Mouse (Mus musculus): Measurements from ENCODE around the gene 1700029I15Rik. TPM values are rescaled to one million over a fixed set of nuclear protein-coding genes. Genes with fewer than 3 reads are reported as not detected.
A peak's percentile ranks its signal among the peaks of the same experiment; 100 is the strongest.
"Not testable (repeated sequence)": the region's sequence is repeated elsewhere in the genome, so short reads cannot be mapped to it uniquely, and the experiment has no call there.

Gene 1700029I15Rik
- polyA plus RNA-seq, 1 experiment = 3.2 TPM

GRCm38 (mm10) chr2:92388891-92389641 lies 6.7 kb downstream of the 1700029I15Rik start:
- peak; percentile 68 for DNase-seq
- H3K4me3 ChIP-seq (replicated peaks; ENCODE audit: extremely low read depth, low read depth, low read length) = peak overlapping the region; percentile 76
- no peak for TF ChIP-seq POLR2A (IDR thresholded peaks at IDR 0.05; ENCODE audit: borderline replicate concordance, extremely low read depth, low read depth, low read length)
- no peak for TF ChIP-seq CTCF (IDR thresholded peaks at IDR 0.05; ENCODE audit: insufficient read depth, low read length)
- H3K4me1 ChIP-seq (ENCODE audit: control insufficient read depth, insufficient read depth, low read length) = peaks cover 4% of the 10 kb centered on the region; the same call in 1 of the 2 replicates
- under 1% methylated on average over 62 of the region's 62 CpGs for WGBS

GRCm38 (mm10) chr2:92389645-92390044 lies 7.3 kb downstream of the 1700029I15Rik start:
- Histone ChIP-seq H3K4me3 (replicated peaks; ENCODE audit: extremely low read depth, low read depth, low read length) (peak overlapping the region; percentile 76), H3K4me1 (ENCODE audit: control insufficient read depth, insufficient read depth, low read length) (peaks cover 4% of the 10 kb centered on the region; the same call in 1 of the 2 replicates)
- TF ChIP-seq CTCF (IDR thresholded peaks at IDR 0.05; ENCODE audit: insufficient read depth, low read length) = no peak
- TF ChIP-seq POLR2A (IDR thresholded peaks at IDR 0.05; ENCODE audit: borderline replicate concordance, extremely low read depth, low read depth, low read length) = no peak
- no peak for DNase-seq
- WGBS = 22% methylated on average over 10 of the region's 10 CpGs

DNA sequence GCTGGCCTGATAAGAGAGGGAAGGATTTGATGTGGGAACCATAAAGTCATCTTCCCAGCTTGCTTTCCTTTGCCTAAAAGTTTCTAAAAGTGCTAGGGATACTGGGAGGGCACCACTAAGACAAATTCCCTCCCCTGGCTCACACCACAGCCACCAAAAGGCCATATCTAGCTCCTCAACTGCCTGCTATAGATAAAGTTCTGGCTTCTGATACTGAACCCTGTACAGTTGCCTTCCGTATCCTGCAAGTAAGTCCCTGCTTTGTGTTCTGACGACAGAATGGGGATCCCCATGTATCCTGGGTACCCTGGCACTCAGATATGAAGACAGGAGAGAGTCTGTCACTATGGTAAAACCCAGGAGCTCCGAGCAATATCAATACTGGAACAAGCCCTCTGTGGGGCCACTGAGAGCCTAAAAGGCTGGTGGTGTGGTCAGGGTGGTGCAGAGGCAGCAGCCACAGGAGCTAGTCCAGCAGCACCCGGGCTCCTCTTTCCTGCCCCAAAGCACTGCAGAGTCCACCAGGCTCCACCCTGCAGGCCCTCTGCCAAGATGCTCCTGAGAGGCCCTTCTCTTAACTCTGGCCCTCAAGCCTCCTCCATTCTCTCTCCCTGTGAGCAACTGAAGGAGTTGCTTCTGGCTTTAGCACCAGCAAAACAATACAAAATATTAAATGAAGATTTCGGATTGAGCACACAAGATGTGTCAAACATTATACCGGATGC lies 8.0 kb downstream of the 1700029I15Rik start:
- TF ChIP-seq POLR2A (IDR thresholded peaks at IDR 0.05; ENCODE audit: borderline replicate concordance, extremely low read depth, low read depth, low read length) (no peak), CTCF (IDR thresholded peaks at IDR 0.05; ENCODE audit: insufficient read depth, low read length) (no peak)
- peak; percentile 58 for DNase-seq
- 49% methylated on average over 6 of the region's 6 CpGs for WGBS

GRCm38 (mm10) chr2:92391116-92391515 lies 8.8 kb downstream of the 1700029I15Rik start:
- no peak for TF ChIP-seq POLR2A (IDR thresholded peaks at IDR 0.05; ENCODE audit: borderline replicate concordance, extremely low read depth, low read depth, low read length)
- TF ChIP-seq CTCF (IDR thresholded peaks at IDR 0.05; ENCODE audit: insufficient read depth, low read length) = no peak
- 85% methylated on average over 8 of the region's 8 CpGs for WGBS
- no peak for DNase-seq
- H3K4me3 ChIP-seq (replicated peaks; ENCODE audit: extremely low read depth, low read depth, low read length) = no peak overlapping the region
- H3K4me1 ChIP-seq (ENCODE audit: control insufficient read depth, insufficient read depth, low read length) = peaks cover 4% of the 10 kb centered on the region; the same call in 1 of the 2 replicates

More for the DNA sequence above, 8.0 kb downstream of the 1700029I15Rik start:
- peaks cover 4% of the 10 kb centered on the region; the same call in 1 of the 2 replicates for H3K4me1 ChIP-seq (ENCODE audit: control insufficient read depth, insufficient read depth, low read length)
- H3K4me3 ChIP-seq (replicated peaks; ENCODE audit: extremely low read depth, low read depth, low read length) = no peak overlapping the region

DNA sequence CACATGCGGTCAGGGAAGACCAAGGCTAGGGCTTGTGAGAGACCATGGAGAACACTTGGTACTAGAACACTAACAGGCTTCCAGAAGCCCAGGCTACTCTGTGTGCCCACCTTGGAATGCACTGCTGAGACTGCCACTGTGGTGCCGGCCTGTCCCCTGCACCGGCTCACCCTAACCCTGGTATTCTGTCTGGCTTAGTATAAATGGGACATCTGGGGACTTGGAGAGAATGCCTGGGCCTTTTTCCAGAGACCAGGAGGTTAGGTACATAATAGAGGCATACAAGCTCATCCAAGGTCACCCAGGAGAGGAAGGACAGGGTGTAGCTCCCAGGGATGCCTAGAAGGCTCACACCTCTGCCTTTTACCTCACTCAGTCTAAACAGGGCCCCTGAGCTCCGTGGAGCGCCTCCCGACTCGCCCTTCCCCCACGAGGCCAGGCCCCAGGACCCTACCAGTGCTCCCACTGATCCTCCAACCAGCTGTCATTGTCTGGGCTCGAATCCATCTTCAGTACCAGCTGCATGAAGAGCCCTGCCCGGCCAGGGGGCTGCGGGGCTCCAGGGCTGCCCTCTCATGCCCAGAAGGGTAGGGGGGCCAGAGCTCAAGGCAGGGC lies 9.5 kb downstream of the 1700029I15Rik start:
- 37% methylated on average over 11 of the region's 11 CpGs for WGBS
- Histone ChIP-seq H3K4me1 (ENCODE audit: control insufficient read depth, insufficient read depth, low read length) (peaks cover 4% of the 10 kb centered on the region; the same call in 1 of the 2 replicates), H3K4me3 (replicated peaks; ENCODE audit: extremely low read depth, low read depth, low read length) (no peak overlapping the region)
- no peak for DNase-seq
- TF ChIP-seq POLR2A (IDR thresholded peaks at IDR 0.05; ENCODE audit: borderline replicate concordance, extremely low read depth, low read depth, low read length) (no peak), CTCF (IDR thresholded peaks at IDR 0.05; ENCODE audit: insufficient read depth, low read length) (no peak)

DNA sequence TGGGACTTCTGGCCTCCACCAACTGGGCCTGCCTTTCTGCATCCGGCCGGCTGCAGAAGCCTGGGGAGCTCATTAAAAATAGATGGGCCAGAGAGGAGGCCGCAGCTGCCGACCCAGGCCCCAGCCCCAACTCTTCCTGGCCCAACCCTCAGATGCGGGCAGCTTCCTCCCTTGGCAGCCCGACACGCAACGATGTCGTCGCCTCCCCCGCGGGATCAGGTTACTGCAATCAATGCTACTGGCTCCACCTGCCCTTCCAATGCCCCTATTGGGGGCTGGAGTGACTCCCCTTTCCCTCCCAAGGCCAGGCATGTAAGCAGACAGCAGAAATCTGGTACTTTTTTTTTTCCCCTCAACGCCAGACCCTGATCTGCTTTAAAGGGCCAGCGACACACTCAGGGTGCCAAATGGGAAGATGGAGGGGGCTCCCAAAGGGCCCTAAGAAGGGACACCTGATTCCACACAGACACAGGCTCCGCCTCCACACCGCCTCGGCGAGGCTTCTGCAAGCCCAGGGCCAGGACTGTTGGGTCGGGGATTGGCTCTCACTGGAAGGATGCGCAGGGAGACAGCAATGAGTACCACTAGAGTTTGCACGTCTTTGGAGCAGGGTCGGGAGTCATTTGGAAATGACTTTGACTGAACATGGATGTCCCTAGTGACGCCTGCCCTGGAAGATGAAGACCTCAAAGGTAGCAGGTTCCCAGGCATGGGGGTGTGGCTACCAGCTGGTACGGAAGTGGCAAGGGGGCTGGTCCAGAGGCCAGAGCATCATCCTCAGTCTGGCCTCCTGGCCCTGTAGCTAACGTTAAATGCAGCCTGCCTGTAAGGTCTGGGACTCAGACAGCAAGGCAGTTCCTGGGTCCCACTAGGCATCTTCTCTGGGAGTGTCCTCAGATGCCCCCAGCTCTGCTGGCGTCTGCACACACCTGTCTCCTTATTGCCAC lies 10.3 kb downstream of the 1700029I15Rik start:
- H3K4me3 ChIP-seq (replicated peaks; ENCODE audit: extremely low read depth, low read depth, low read length) = no peak overlapping the region
- no peak for DNase-seq
- H3K4me1 ChIP-seq (ENCODE audit: control insufficient read depth, insufficient read depth, low read length) = peaks cover 4% of the 10 kb centered on the region; the same call in 1 of the 2 replicates
- TF ChIP-seq CTCF (IDR thresholded peaks at IDR 0.05; ENCODE audit: insufficient read depth, low read length) = no peak
- TF ChIP-seq POLR2A (IDR thresholded peaks at IDR 0.05; ENCODE audit: borderline replicate concordance, extremely low read depth, low read depth, low read length) = no peak
- WGBS = 11% methylated on average over 26 of the region's 26 CpGs

DNA sequence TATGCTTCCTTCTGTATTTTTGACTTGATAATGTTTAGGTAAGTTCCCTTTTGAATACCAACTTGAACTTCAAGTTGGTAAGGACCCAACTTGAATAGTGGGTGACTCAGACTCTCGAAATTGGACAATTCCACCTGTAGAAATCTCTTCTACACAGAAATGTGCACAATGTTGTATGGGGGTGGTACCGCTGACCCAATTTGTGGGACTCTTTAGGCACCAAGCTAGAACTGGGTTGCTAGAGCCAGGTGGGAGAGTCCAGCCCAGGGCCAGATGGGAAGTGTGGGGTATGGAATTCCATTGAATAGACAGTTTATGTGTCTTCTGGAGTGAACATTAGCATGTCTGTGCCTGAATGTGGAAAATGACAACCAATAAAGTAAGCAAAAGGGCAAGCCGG lies 13.2 kb downstream of the 1700029I15Rik start:
- DNase-seq = no peak
- no peaks in the 10 kb centered on the region for H3K4me1 ChIP-seq (ENCODE audit: control insufficient read depth, insufficient read depth, low read length)
- TF ChIP-seq POLR2A (IDR thresholded peaks at IDR 0.05; ENCODE audit: borderline replicate concordance, extremely low read depth, low read depth, low read length) (no peak), CTCF (IDR thresholded peaks at IDR 0.05; ENCODE audit: insufficient read depth, low read length) (no peak)
- WGBS = 74% methylated on average over 3 of the region's 3 CpGs
- no peak overlapping the region for H3K4me3 ChIP-seq (replicated peaks; ENCODE audit: extremely low read depth, low read depth, low read length)

- WGBS = 79% methylated on average over 1 of the region's 1 CpGs
- TF ChIP-seq CTCF (IDR thresholded peaks at IDR 0.05; ENCODE audit: insufficient read depth, low read length) (no peak), POLR2A (IDR thresholded peaks at IDR 0.05; ENCODE audit: borderline replicate concordance, extremely low read depth, low read depth, low read length) (no peak)
- H3K4me3 ChIP-seq (replicated peaks; ENCODE audit: extremely low read depth, low read depth, low read length) = no peak overlapping the region
Measured at GRCm38 (mm10) chr2:92397436-92397835, 15.1 kb downstream of the 1700029I15Rik start.

DNA sequence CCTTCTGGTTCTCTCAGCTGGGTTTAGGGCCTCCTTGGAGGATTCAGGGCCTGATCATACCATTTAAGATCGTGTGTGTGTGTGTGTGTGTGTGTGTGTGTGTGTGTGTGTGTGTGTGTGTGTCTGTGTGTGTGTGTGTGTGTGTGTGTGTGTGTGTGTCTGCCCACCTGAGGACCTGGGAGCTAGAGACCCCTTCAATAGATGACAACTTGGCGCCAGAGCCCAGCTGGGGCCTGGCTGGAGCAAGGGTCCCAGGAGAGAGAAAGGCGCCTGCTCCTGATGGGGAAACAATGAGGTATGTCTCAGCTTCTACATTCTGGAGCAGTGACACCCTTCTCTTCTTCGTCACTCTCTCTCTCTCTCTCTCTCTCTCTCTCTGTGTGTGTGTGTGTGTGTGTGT lies 17.5 kb downstream of the 1700029I15Rik start:
- WGBS = 86% methylated on average over 4 of the region's 4 CpGs
- not testable (repeated sequence) for DNase-seq; H3K4me3 ChIP-seq (replicated peaks; ENCODE audit: extremely low read depth, low read depth, low read length)

More at GRCm38 (mm10) chr2:92397436-92397835, 15.1 kb downstream of the 1700029I15Rik start:
- peaks cover 5% of the 10 kb centered on the region; the same call in 1 of the 2 replicates for H3K4me1 ChIP-seq (ENCODE audit: control insufficient read depth, insufficient read depth, low read length)
- DNase-seq = no peak

More for the DNA sequence above, 17.5 kb downstream of the 1700029I15Rik start:
- H3K4me1 ChIP-seq (ENCODE audit: control insufficient read depth, insufficient read depth, low read length) = not testable (repeated sequence)
